Mouse (Mus musculus) ES-Bruce4 (cell line): ENCODE data around the gene Mrpl22. TPM values are rescaled to one million over a fixed set of nuclear protein-coding genes. Genes with fewer than 3 reads are reported as not detected.
"Not testable (repeated sequence)": the region's sequence is repeated elsewhere in the genome, so short reads cannot be mapped to it uniquely, and the experiment has no call there.

Source experiments
- H3K27ac ChIP-seq: 2 replicates; pipeline ENCODE4 v1.5.1; 2012; ENCODE audit warnings: low read length, inconsistent platforms; ENCODE audit not compliant: insufficient read depth
- H3K27me3 ChIP-seq: 2 replicates; pipeline ENCODE4 v1.6.1; 2012; ENCODE audit warnings: mild to moderate bottlenecking, low read length, inconsistent platforms; ENCODE audit not compliant: control insufficient read depth, poor library complexity, insufficient read depth, severe bottlenecking
- H3K36me3 ChIP-seq: 2 replicates; pipeline ENCODE4 v1.6.1; 2012; ENCODE audit warnings: inconsistent platforms, mild to moderate bottlenecking, low read length, moderate library complexity; ENCODE audit not compliant: control insufficient read depth, poor library complexity, insufficient read depth, severe bottlenecking
- H3K4me1 ChIP-seq: one replicate; pipeline ENCODE4 v1.8.1; 2011; ENCODE audit warnings: low read length; ENCODE audit not compliant: control insufficient read depth, insufficient read depth
- H3K4me3 ChIP-seq: 2 replicates; pipeline ENCODE4 v1.5.1; 2011; ENCODE audit warnings: low read depth, mild to moderate bottlenecking, low read length
- H3K9ac ChIP-seq: 2 replicates; pipeline ENCODE4 v1.6.1; 2012; ENCODE audit warnings: low read depth, mild to moderate bottlenecking, inconsistent platforms; ENCODE audit not compliant: poor library complexity, severe bottlenecking
- H3K9me3 ChIP-seq: replicated peaks from 2 replicates; pipeline ENCODE4 v1.6.1; 2012; ENCODE audit warnings: mild to moderate bottlenecking, low read length, inconsistent platforms; ENCODE audit not compliant: control insufficient read depth, poor library complexity, insufficient read depth, severe bottlenecking
- CTCF ChIP-seq: IDR thresholded peaks from one replicate; pipeline ENCODE4 v1.8.1; 2011; ENCODE audit warnings: low read depth, low read length
- EP300 ChIP-seq: IDR thresholded peaks from 2 replicates; pipeline ENCODE4 v1.6.1; 2011; ENCODE audit warnings: low read depth, low read length; ENCODE audit not compliant: insufficient read depth
- POLR2A ChIP-seq: IDR thresholded peaks from one replicate; pipeline ENCODE4 v1.8.1; 2011; ENCODE audit warnings: low read length; ENCODE audit not compliant: insufficient read depth
- polyA plus RNA-seq: library from polyadenylated mRNA; stranded (reverse); fragments of >200 nt; gene quantifications from 2 replicates; pipeline ENCODE4 v1.2.4, GENCODE M21; 2011; ENCODE audit warnings: low read depth; ENCODE audit not compliant: missing spikeins, insufficient read depth, insufficient read length

Gene Mrpl22
- polyA plus RNA-seq, 1 experiment: 61.9 TPM

GRCm38 (mm10) chr11:58168167-58168915 lies 3.1 kb upstream of the Mrpl22 start, which contains the start of gene Gemin5:
Gene Gemin5, minus strand, starts transcription at chr11:58168539.
- H3K9me3 ChIP-seq: peaks cover 4% of the 10 kb centered on the region
- no peak for TF ChIP-seq EP300
- TF ChIP-seq POLR2A: peak; percentile 24

DNA sequence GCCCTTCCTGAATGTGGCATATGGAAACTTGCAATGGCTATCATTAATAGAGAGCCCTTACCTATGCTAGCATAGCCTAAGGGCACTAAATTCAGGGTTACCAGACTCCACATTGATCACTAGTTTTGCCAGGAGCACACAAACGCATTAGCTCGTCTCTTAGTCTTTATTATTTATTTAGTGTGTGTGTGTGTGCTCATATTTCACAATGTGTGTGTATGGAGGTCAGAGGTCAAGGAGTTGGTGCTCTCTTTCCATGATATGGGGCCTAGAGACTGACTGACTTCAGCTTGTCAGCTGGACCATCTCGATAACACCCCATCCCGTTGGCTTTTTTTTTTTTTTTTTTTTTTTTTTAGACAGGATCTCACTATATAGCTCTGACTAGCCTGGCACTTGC lies 1.8 kb upstream of the Mrpl22 start:
- H3K36me3 ChIP-seq: peaks cover 23% of the 10 kb centered on the region
- no peaks in the 10 kb centered on the region for H3K4me1 ChIP-seq
- no peaks in the 10 kb centered on the region for H3K27me3 ChIP-seq
- H3K4me3 ChIP-seq: no peak overlapping the region
- H3K9ac ChIP-seq: no peak overlapping the region
- peaks cover 4% of the 10 kb centered on the region for H3K9me3 ChIP-seq
- no peak overlapping the region for H3K27ac ChIP-seq
- TF ChIP-seq POLR2A (no peak), CTCF (no peak), EP300 (no peak)

More at GRCm38 (mm10) chr11:58168167-58168915, 3.1 kb upstream of the Mrpl22 start, which contains the start of gene Gemin5:
- Histone ChIP-seq H3K27ac (peak within 1 kb of the TSS; percentile 10; the same call in 1 of the 2 replicates), H3K9ac (peak within 1 kb of the TSS; percentile 78), H3K36me3 (peaks cover 34% of the 10 kb centered on the region), H3K4me1 (no peaks in the 10 kb centered on the region), H3K4me3 (peak within 1 kb of the TSS; percentile 85), H3K27me3 (no peaks in the 10 kb centered on the region)

- H3K9me3 ChIP-seq: no peaks in the 10 kb centered on the region
- H3K4me3 ChIP-seq: no peak overlapping the region
- TF ChIP-seq CTCF (peak; percentile 50), POLR2A (no peak)
- no peak overlapping the region for H3K9ac ChIP-seq
- H3K27ac ChIP-seq: no peak overlapping the region
- H3K27me3 ChIP-seq: no peaks in the 10 kb centered on the region
- no peaks in the 10 kb centered on the region for H3K4me1 ChIP-seq
- peaks cover 9% of the 10 kb centered on the region for H3K36me3 ChIP-seq
Observed at GRCm38 (mm10) chr11:58179563-58179962, 8.1 kb downstream of the Mrpl22 start.

DNA sequence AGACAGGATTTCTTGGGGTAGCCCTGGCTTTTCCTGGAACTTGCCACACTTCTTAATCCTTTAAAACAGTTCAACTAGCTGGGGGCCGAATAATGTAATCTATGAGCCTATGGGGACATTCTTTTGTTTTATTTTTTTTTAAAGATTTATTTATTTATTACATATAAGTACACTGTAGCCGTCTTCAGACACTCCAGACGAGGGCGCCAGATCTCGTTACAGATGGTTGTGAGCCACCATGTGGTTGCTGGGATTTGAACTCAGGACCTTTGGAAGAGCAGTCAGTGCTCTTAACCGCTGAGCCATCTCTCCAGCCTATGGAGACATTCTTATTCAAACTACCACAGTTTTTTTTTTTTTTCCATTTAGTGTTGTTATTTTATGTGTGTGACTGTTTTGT lies 8.5 kb downstream of the Mrpl22 start:
- not testable (repeated sequence) for H3K4me1 ChIP-seq, H3K36me3 ChIP-seq, H3K27me3 ChIP-seq, H3K9me3 ChIP-seq, H3K27ac ChIP-seq, H3K9ac ChIP-seq, H3K4me3 ChIP-seq

GRCm38 (mm10) chr11:58180756-58181155 lies 9.3 kb downstream of the Mrpl22 start:
- Histone ChIP-seq H3K9me3 (no peaks in the 10 kb centered on the region), H3K27me3 (no peaks in the 10 kb centered on the region), H3K4me1 (no peaks in the 10 kb centered on the region), H3K36me3 (no peaks in the 10 kb centered on the region; the same call in none of the 2 replicates), H3K9ac (no peak overlapping the region), H3K4me3 (no peak overlapping the region), H3K27ac (no peak overlapping the region)
- no peak for TF ChIP-seq CTCF
- TF ChIP-seq POLR2A: no peak
- TF ChIP-seq EP300: no peak

DNA sequence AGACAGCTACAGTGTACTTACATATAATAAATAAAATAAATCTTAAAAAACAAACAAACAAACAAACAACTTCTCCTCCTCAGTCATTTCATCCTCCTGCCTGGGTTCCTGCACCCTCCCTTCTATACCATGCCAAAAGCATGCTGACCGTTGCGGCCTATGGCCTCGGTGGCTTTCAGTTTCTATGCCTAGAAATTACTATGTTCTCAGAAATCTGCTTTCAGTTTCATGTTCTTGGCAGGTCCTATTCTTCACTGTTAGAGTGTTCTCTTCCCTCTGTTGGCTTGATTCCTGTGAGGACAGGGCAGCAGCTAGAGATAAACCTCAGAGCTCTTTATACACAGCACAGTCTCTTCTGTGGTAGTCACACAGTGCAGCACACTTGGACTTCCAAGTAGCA lies 12.1 kb downstream of the Mrpl22 start:
- H3K4me1 ChIP-seq: no peaks in the 10 kb centered on the region
- H3K9me3 ChIP-seq: no peaks in the 10 kb centered on the region
- H3K4me3 ChIP-seq: no peak overlapping the region
- no peaks in the 10 kb centered on the region for H3K27me3 ChIP-seq
- TF ChIP-seq POLR2A (no peak), EP300 (no peak), CTCF (no peak)
- no peak overlapping the region for H3K27ac ChIP-seq
- H3K36me3 ChIP-seq: no peaks in the 10 kb centered on the region
- no peak overlapping the region for H3K9ac ChIP-seq
